ENCODE assay signal across 30 mouse cellular contexts in the genomic region with DNA sequence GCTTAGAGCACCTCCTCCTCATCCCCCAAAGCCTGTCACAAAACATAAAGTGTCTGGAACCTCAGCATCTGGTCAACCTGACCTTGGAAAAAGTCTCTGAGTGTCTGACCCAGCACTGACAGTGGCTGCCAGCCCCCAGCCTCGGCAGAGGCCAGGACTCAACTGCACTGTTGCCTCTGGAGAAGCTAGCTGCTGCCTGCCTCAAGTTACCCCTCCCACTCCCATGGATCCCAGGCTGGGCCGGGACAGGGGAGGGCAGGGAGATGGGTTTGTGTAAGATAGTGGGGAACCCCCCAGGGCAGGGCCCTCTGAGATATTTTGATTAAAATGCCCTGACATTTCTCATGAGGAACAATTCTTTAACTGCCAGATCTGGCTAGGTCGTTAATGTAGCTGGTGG. TPM values are rescaled to one million over a fixed set of nuclear protein-coding genes. Genes with fewer than 3 reads are reported as not detected.
A peak's percentile ranks its signal among the peaks of the same experiment; 100 is the strongest.
DNase-seq lines count a peak whose midpoint lies in the region; ATAC-seq and TF ChIP-seq lines count a peak whose summit lies in the region.
"Had no signal": no experiment of that assay in that cellular context is flagged by ENCODE, and none has a peak within 500 bp of the region (broad histone marks: within the 10 kb centered on the region; RNA-seq: fewer than 3 reads in every experiment).

No protein-coding gene starts in this region.

- peaks cover 47% of the 10 kb centered on the region for H3K36me3 ChIP-seq in kidney, embryonic 15.5 days
- peaks cover 50% of the 10 kb centered on the region for H3K36me3 ChIP-seq in midbrain, embryonic 14.5 days (ENCODE audit: control insufficient read depth, insufficient read depth, low read length)
- H3K36me3 ChIP-seq in midbrain, embryonic 10.5 days, result peaks cover 48% of the 10 kb centered on the region

- ATAC-seq in kidney, embryonic 15.5 days (replicated peaks; ENCODE audit: low FRiP score), result no peak
- ATAC-seq in midbrain, embryonic 14.5 days (ENCODE audit: low FRiP score, low TSS enrichment), result no peak
- ATAC-seq: activated CD4-positive, CD25-positive, alpha-beta regulatory T cell, adult 4 months; intestine, embryonic 15.5 days; midbrain, embryonic 16.5 days had no signal

- H3K27ac ChIP-seq in gastrocnemius, adult 2 months, result 0 out of 2 replicates have a peak overlapping the region, but pooled peaks have one; percentile 20
- H3K27ac ChIP-seq in kidney, embryonic 15.5 days, result no peak overlapping the region
- no peak overlapping the region for H3K27ac ChIP-seq in midbrain, embryonic 14.5 days (replicated peaks; ENCODE audit: low read depth, low read length)
- no peak overlapping the region for H3K27ac ChIP-seq in midbrain, embryonic 10.5 days (replicated peaks)
- H3K27ac ChIP-seq: embryonic facial prominence, embryonic 12.5 days; hindbrain, embryonic 15.5 days; intestine, embryonic 15.5 days; limb, embryonic 12.5 days; liver, embryonic 14.5 days had no signal

- no peak overlapping the region for H3K4me3 ChIP-seq in gastrocnemius, adult 2 months
- no peak overlapping the region for H3K4me3 ChIP-seq in kidney, embryonic 15.5 days (replicated peaks)
- no peak overlapping the region for H3K4me3 ChIP-seq in midbrain, embryonic 14.5 days (replicated peaks; ENCODE audit: low read depth, low read length)
- no peak overlapping the region for H3K4me3 ChIP-seq in midbrain, embryonic 10.5 days
- H3K4me3 ChIP-seq: hindbrain, embryonic 15.5 days; intestine, embryonic 15.5 days; limb, embryonic 12.5 days had no signal

- H3K27me3 ChIP-seq in kidney, embryonic 15.5 days, result no peaks in the 10 kb centered on the region
- H3K27me3 ChIP-seq in midbrain, embryonic 14.5 days (ENCODE audit: control insufficient read depth, insufficient read depth, low read length), result no peaks in the 10 kb centered on the region
- H3K27me3 ChIP-seq in midbrain, embryonic 10.5 days (ENCODE audit: low read depth, poor library complexity, severe bottlenecking), result no peaks in the 10 kb centered on the region
- H3K27me3 ChIP-seq: CH12.LX; embryonic facial prominence, embryonic 12.5 days; hindbrain, embryonic 15.5 days; intestine, embryonic 15.5 days; limb, embryonic 12.5 days had no signal

- no peak overlapping the region for H3K9ac ChIP-seq in kidney, embryonic 15.5 days
- H3K9ac ChIP-seq in midbrain, embryonic 14.5 days (replicated peaks; ENCODE audit: low read length), result 0 out of 2 replicates have a peak overlapping the region, but pooled peaks have one; percentile 12
- H3K9ac ChIP-seq: embryonic facial prominence, embryonic 12.5 days; hindbrain, embryonic 15.5 days; intestine, embryonic 15.5 days; liver, embryonic 14.5 days; lung, embryonic 14.5 days had no signal

- peaks cover 29% of the 10 kb centered on the region for H3K4me1 ChIP-seq in kidney, embryonic 15.5 days
- peaks cover 29% of the 10 kb centered on the region for H3K4me1 ChIP-seq in midbrain, embryonic 14.5 days (ENCODE audit: control insufficient read depth, insufficient read depth, low read length)
- H3K4me1 ChIP-seq in midbrain, embryonic 10.5 days, result peaks cover 36% of the 10 kb centered on the region

- peak; percentile 58 for DNase-seq in cerebellum, adult 11-12 months
- no peak for DNase-seq in cerebellum, postnatal 4 days (ENCODE audit: low spot score in 2 of 2)
- DNase-seq in gastrocnemius, adult 2 months, result no peak
- no peak for DNase-seq in gastrocnemius, adult 18-20 months (ENCODE audit: low spot score)
- peak; percentile 12 for DNase-seq in kidney, adult 9 months
- no peak for DNase-seq in midbrain, embryonic 14.5 days
- no peak for DNase-seq in midbrain, embryonic 10.5 days (ENCODE audit: low spot score)
- DNase-seq: adrenal gland, adult 2 months; adrenal gland, postnatal 36 days; cerebellum, adult 8-10 months; cerebellum, postnatal 36 days; embryo, embryonic 11 days; gastrocnemius, postnatal 10 days; heart, postnatal 36 days; kidney, adult 2 months; kidney, postnatal 10 days; layer of hippocampus, adult 9-11 months; lung, embryonic 14.5 days; lung, postnatal 14 days; retina, postnatal 1 day; right cerebral cortex, postnatal 14 days had no signal

- no peak for TF ChIP-seq CTCF in gastrocnemius, adult 2 months (IDR thresholded peaks at IDR 0.05)

- no peak overlapping the region for H3K4me2 ChIP-seq in kidney, embryonic 15.5 days
- H3K4me2 ChIP-seq in midbrain, embryonic 14.5 days (ENCODE audit: low read length), result no peak overlapping the region
- H3K4me2 ChIP-seq: embryonic facial prominence, embryonic 12.5 days; hindbrain, embryonic 15.5 days; intestine, embryonic 15.5 days; limb, embryonic 12.5 days; lung, embryonic 14.5 days had no signal

- no peaks in the 10 kb centered on the region for H3K9me3 ChIP-seq in kidney, embryonic 15.5 days (replicated peaks)
- no peaks in the 10 kb centered on the region for H3K9me3 ChIP-seq in midbrain, embryonic 14.5 days (ENCODE audit: control insufficient read depth, low read length)
- no peaks in the 10 kb centered on the region for H3K9me3 ChIP-seq in midbrain, embryonic 10.5 days (replicated peaks)
- H3K9me3 ChIP-seq: embryonic facial prominence, embryonic 12.5 days; hindbrain, embryonic 15.5 days; intestine, embryonic 15.5 days; limb, embryonic 12.5 days had no signal

- WGBS in kidney, embryonic 15.5 days, result 56% methylated on average over 3 of the region's 3 CpGs
- 66% methylated on average over 3 of the region's 3 CpGs for WGBS in midbrain, embryonic 14.5 days
- WGBS in midbrain, embryonic 10.5 days, result 66% methylated on average over 3 of the region's 3 CpGs

- intact Hi-C loops in gastrocnemius, adult 2 months (cut with DNase I), result loop anchor here (10.0 kb wide), 1 partner anchor 300 kb away; a partner anchor contains a TSS

RNA-seq across cellular contexts. Expression of a gene that starts 3.0 kb away (rescaled TPM):
- total RNA-seq in gastrocnemius, adult 2 months (2021), result 1 to 10 TPM; 2.6 to 3.0 TPM
- total RNA-seq in gastrocnemius, adult 18-20 months (2021), result 1 to 10 TPM in 1 of 2 experiments, under 1 TPM in 1; 0.91 to 1.9 TPM
- 22.8 and 26.2 TPM in 2 replicates for polyA plus RNA-seq in kidney, embryonic 15.5 days (2015; fragmentation: Nextera tagmentation; extraction: Ambion mirVana)
- polyA plus RNA-seq in midbrain, embryonic 14.5 days (2014; fragmentation: Nextera tagmentation; extraction: Ambion mirVana), result 22.4 and 25.1 TPM in 2 replicates
- 8.9 and 15.7 TPM in 2 replicates for polyA plus RNA-seq in midbrain, embryonic 10.5 days (2016; fragmentation: Nextera tagmentation; extraction: Ambion mirVana)

RNA-seq across cellular contexts. Expression of a gene that starts 3.3 kb away (rescaled TPM):
- 1 to 10 TPM; 4.9 to 5.5 TPM for total RNA-seq in gastrocnemius, adult 2 months (2021)
- 1 to 10 TPM; 2.3 to 4.1 TPM for total RNA-seq in gastrocnemius, adult 18-20 months (2021)
- polyA plus RNA-seq in kidney, embryonic 15.5 days (2015; fragmentation: Nextera tagmentation; extraction: Ambion mirVana), result 37.7 and 41.5 TPM in 2 replicates
- 45.2 and 47.3 TPM in 2 replicates for polyA plus RNA-seq in midbrain, embryonic 14.5 days (2014; fragmentation: Nextera tagmentation; extraction: Ambion mirVana)
- 69.9 and 73.9 TPM in 2 replicates for polyA plus RNA-seq in midbrain, embryonic 10.5 days (2016; fragmentation: Nextera tagmentation; extraction: Ambion mirVana)

RNA-seq across cellular contexts. Expression of a gene that starts 27.1 kb away (rescaled TPM):
- total RNA-seq in gastrocnemius, adult 2 months (2021), result 100 to 1,000 TPM; 253 TPM
- total RNA-seq in gastrocnemius, adult 18-20 months (2021), result 100 to 1,000 TPM; 244 to 292 TPM
- polyA plus RNA-seq in kidney, embryonic 15.5 days (2015; fragmentation: Nextera tagmentation; extraction: Ambion mirVana), result 95.3 and 103 TPM in 2 replicates
- polyA plus RNA-seq in midbrain, embryonic 14.5 days (2014; fragmentation: Nextera tagmentation; extraction: Ambion mirVana), result 46.7 and 54.2 TPM in 2 replicates
- polyA plus RNA-seq in midbrain, embryonic 10.5 days (2016; fragmentation: Nextera tagmentation; extraction: Ambion mirVana), result 82.7 and 84.7 TPM in 2 replicates

RNA-seq across cellular contexts. Expression of a gene that starts 37.0 kb away (rescaled TPM):
- 10 to 100 TPM; 27.0 to 33.5 TPM for total RNA-seq in gastrocnemius, adult 2 months (2021)
- 10 to 100 TPM; 24.3 to 31.7 TPM for total RNA-seq in gastrocnemius, adult 18-20 months (2021)
- 68.1 and 70.9 TPM in 2 replicates for polyA plus RNA-seq in kidney, embryonic 15.5 days (2015; fragmentation: Nextera tagmentation; extraction: Ambion mirVana)
- 106 and 116 TPM in 2 replicates for polyA plus RNA-seq in midbrain, embryonic 14.5 days (2014; fragmentation: Nextera tagmentation; extraction: Ambion mirVana)
- 57.1 and 62.5 TPM in 2 replicates for polyA plus RNA-seq in midbrain, embryonic 10.5 days (2016; fragmentation: Nextera tagmentation; extraction: Ambion mirVana)

RNA-seq across cellular contexts. Expression of a gene that starts 48.2 kb away (rescaled TPM):
- 10 to 100 TPM; 34.7 to 40.0 TPM for total RNA-seq in gastrocnemius, adult 2 months (2021)
- 10 to 100 TPM; 38.5 to 40.0 TPM for total RNA-seq in gastrocnemius, adult 18-20 months (2021)
- 78.6 and 83.2 TPM in 2 replicates for polyA plus RNA-seq in kidney, embryonic 15.5 days (2015; fragmentation: Nextera tagmentation; extraction: Ambion mirVana)
- polyA plus RNA-seq in midbrain, embryonic 14.5 days (2014; fragmentation: Nextera tagmentation; extraction: Ambion mirVana), result 80.1 and 88.8 TPM in 2 replicates
- polyA plus RNA-seq in midbrain, embryonic 10.5 days (2016; fragmentation: Nextera tagmentation; extraction: Ambion mirVana), result 70.3 and 75.2 TPM in 2 replicates

Comparison
In these comparisons a context has a peak if more than half of its experiments do, and no peak if none do; other contexts are left out.
1. DNase-seq: peak in cerebellum, adult 11-12 months (single experiment) and kidney, adult 9 months (single experiment); none in cerebellum, postnatal 4 days (0 of 2), gastrocnemius, adult 2 months (single experiment), gastrocnemius, adult 18-20 months (single experiment), midbrain, embryonic 14.5 days (single experiment) and midbrain, embryonic 10.5 days (single experiment).